Mouse (Mus musculus) G1E (cell line): Measurements from ENCODE around the gene Nrf1.

ENCODE experiments used
- CTCF ChIP-seq: IDR thresholded peaks from 2 replicates; pipeline ENCODE4 v1.5.1; 2012; ENCODE audit warnings: low read depth, low read length, inconsistent platforms, mixed read lengths
- GATA1 ChIP-seq: IDR thresholded peaks from 2 replicates; pipeline ENCODE4 v1.6.1; 2012; ENCODE audit warnings: borderline replicate concordance, low read length, inconsistent platforms, mixed read lengths

GRCm38 (mm10) chr6:30002628-30003027 is 45.2 kb upstream of the Nrf1 start:
- no peak for TF ChIP-seq CTCF
- no peak for TF ChIP-seq GATA1
